Mouse (Mus musculus): ENCODE results near the gene Ugt1a6b. TPM values are rescaled to one million over a fixed set of nuclear protein-coding genes. Genes with fewer than 3 reads are reported as not detected.
A peak's percentile ranks its signal among the peaks of the same experiment; 100 is the strongest.
"Not testable (repeated sequence)": the region's sequence is repeated elsewhere in the genome, so short reads cannot be mapped to it uniquely, and the experiment has no call there.

The Ugt1a6b gene
- total and polyA plus RNA-seq, 2 experiments from 2014 or later, result 2.0 to 2.9 TPM

DNA sequence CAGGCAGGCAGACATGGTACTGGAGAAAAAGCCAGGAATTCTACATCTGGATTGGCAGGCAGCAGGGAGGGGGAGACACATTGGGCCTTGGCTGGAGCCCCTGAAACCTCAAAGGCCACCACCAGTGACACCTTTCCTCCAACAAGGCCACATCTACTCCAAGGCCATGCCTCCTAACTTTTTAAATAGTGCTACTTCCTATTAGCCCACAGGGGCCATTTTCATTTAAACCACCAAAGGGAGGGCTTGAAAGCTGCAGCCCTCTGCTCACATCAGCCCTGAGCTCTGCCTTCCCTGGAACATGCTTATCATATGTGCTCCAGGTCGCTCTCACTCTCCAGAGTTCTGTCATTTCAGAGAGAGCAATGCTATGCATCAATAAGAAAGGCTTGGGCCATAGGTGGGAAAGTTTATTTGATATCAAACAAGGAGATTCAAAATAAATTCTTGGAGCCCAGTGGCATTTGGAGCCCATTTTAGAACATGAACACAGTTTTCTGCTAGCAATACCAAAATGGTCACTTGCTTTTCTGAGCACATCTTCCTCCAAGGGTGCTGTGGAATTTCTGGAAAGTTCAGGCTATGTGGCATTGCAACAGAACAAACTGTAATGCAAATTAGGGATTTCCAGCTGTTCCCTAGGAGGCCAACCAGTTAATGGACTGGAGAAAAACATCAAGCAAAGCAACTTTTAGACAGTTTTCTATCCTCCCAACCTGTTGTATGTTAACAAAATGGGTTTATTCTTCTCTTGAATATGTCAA lies 1.8 kb downstream of the Ugt1a6b start:
- no peak for ATAC-seq
- H3K27me3 ChIP-seq (ENCODE audit: insufficient read depth, low read length), result no peaks in the 10 kb centered on the region
- no peak overlapping the region for H3K9ac ChIP-seq
- 82% methylated on average over 1 of the region's 1 CpGs for WGBS
- no peak for TF ChIP-seq CTCF (IDR thresholded peaks at IDR 0.05; ENCODE audit: low read depth)
- no peak overlapping the region for H3K4me2 ChIP-seq (ENCODE audit: low read depth)
- H3K9me3 ChIP-seq (ENCODE audit: low read length), result no peaks in the 10 kb centered on the region
- H3K27ac ChIP-seq (ENCODE audit: low read depth, low read length), result no peak overlapping the region
- no peak overlapping the region for H3K4me3 ChIP-seq (ENCODE audit: low read depth, low read length)
- no peaks in the 10 kb centered on the region for H3K4me1 ChIP-seq (ENCODE audit: insufficient read depth)
- no peak for DNase-seq
- H3K36me3 ChIP-seq (ENCODE audit: insufficient read depth), result no peaks in the 10 kb centered on the region

DNA sequence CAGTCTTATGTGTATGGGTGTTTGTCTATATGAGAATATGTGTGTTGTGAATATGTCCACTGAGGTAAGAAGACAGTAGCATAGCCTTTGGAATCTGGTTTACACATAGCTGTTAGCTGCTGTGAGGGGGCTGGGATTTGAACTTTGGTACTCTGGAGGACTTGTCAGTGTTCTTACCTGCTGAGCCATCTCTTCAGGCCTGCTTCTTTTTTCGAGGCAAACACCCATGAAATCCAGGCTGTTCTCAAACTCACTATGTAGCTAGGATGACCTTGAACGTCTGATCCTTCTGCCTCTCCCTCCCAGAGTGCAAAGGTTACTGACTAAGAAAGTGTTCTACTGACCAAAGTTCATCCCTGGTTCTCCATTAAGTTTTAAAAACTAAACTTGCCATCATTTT lies 2.6 kb downstream of the Ugt1a6b start:
- no peaks in the 10 kb centered on the region for H3K4me1 ChIP-seq (ENCODE audit: insufficient read depth)
- no peaks in the 10 kb centered on the region for H3K27me3 ChIP-seq (ENCODE audit: insufficient read depth, low read length)
- DNase-seq (no peak), ATAC-seq (no peak)
- no peak overlapping the region for H3K9ac ChIP-seq
- H3K4me3 ChIP-seq (ENCODE audit: low read depth, low read length), result no peak overlapping the region
- no peak overlapping the region for H3K4me2 ChIP-seq (ENCODE audit: low read depth)
- no peak for TF ChIP-seq CTCF (IDR thresholded peaks at IDR 0.05; ENCODE audit: low read depth)
- no peak overlapping the region for H3K27ac ChIP-seq (ENCODE audit: low read depth, low read length)
- no peaks in the 10 kb centered on the region for H3K9me3 ChIP-seq (ENCODE audit: low read length)
- WGBS, result 65% methylated on average over 2 of the region's 2 CpGs
- no peaks in the 10 kb centered on the region for H3K36me3 ChIP-seq (ENCODE audit: insufficient read depth)

DNA sequence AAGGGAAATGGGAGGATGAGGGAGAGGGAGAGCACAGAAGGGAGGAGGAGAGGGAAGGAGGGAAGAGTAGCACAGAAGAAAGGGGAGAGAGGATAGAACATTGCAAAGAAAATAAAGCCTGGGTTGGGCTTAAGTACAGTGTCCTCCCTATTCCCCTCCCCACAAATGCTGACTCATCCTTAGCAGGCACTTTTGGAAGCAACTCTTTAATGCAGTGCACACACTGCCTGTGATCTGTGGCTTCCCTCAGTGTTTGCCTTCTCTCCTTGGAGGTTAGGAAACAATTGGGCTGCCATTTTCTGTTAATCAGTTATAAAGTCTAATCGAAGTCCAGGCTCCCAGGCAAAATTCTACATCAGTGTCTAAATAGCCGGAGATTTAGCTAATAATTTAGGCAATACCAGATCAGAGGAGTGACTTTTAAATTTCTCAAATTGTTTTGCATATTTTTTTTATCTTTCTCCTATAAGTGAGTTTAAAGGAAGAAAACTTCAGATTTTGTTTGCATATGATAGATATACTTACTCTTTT lies 6.0 kb downstream of the Ugt1a6b start:
- not testable (repeated sequence) for ATAC-seq; H3K36me3 ChIP-seq (ENCODE audit: insufficient read depth); H3K4me3 ChIP-seq (ENCODE audit: low read depth, low read length); H3K27ac ChIP-seq (ENCODE audit: low read depth, low read length); H3K4me2 ChIP-seq (ENCODE audit: low read depth); H3K9ac ChIP-seq; H3K4me1 ChIP-seq (ENCODE audit: insufficient read depth); H3K27me3 ChIP-seq (ENCODE audit: insufficient read depth, low read length); DNase-seq; H3K9me3 ChIP-seq (ENCODE audit: low read length)
- WGBS, result 79% methylated on average over 2 of the region's 2 CpGs

DNA sequence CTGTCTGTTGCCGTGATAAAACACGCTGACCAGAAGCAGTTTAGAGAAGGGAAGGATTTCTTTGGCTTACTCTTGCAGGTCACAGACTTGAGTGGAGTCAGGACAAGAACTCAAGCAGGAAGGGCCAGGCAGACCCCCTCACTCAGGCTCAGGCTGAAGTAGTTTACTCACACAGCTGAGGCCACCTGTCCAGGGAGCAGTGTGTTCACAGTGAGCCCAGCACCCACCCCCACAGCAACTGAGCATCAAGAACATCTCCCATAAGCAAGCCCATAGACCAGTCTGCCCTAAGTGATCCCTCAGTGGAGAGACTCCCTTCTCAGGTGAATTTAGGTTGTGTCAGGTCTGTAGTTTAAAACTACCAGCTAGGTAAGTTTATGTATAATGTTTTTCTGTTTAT lies 6.6 kb downstream of the Ugt1a6b start:
- H3K4me1 ChIP-seq (ENCODE audit: insufficient read depth); H3K9ac ChIP-seq; H3K4me2 ChIP-seq (ENCODE audit: low read depth); H3K9me3 ChIP-seq (ENCODE audit: low read length); DNase-seq; ATAC-seq; H3K27me3 ChIP-seq (ENCODE audit: insufficient read depth, low read length); H3K36me3 ChIP-seq (ENCODE audit: insufficient read depth); H3K4me3 ChIP-seq (ENCODE audit: low read depth, low read length); H3K27ac ChIP-seq (ENCODE audit: low read depth, low read length): not testable (repeated sequence)
- 88% methylated on average over 2 of the region's 2 CpGs for WGBS

DNA sequence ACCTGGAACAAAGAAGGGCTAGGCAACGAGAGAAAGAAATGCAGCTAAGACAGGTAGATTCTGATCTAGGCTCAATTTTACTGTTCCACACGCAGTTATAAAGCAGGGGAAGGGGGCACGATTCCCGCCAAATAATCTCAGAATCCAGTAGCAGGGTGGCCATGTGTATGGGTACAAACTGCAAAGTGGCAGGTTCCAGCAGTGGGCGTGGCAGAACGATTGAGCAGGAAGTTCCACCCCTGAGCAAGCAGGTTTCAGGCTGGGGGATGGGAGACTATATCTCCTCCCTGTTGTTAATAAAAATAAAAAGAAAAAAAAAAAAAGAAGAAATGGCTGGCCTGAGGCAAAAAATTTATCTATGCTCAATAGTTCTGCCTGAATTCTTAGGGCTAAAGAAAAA lies 9.7 kb downstream of the Ugt1a6b start:
- not testable (repeated sequence) for H3K4me2 ChIP-seq (ENCODE audit: low read depth); H3K4me3 ChIP-seq (ENCODE audit: low read depth, low read length); H3K9ac ChIP-seq; H3K36me3 ChIP-seq (ENCODE audit: insufficient read depth); H3K27me3 ChIP-seq (ENCODE audit: insufficient read depth, low read length); DNase-seq; ATAC-seq; H3K27ac ChIP-seq (ENCODE audit: low read depth, low read length); H3K4me1 ChIP-seq (ENCODE audit: insufficient read depth); H3K9me3 ChIP-seq (ENCODE audit: low read length)
- WGBS, result 97% methylated on average over 6 of the region's 6 CpGs

DNA sequence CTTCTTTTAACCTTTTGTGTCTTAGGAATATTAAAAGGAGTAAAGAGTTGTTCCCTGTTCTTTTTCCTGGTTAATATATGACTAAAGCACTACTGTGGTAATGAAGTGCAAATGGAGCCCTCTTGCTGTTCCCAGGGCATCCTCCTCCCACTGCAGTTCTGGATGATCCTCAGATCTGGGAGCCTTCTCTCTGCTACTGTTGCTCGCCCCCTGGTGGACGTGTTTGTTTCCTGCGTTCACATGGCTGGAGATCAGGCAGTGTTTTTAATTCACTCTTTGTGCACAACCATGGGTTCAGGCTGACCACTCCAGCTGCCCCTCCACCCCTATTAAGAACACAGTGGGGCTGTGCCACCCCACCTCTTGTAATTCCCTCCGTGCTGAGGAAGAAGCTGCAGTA lies 17.5 kb downstream of the Ugt1a6b start:
- peak; percentile 14; the same call in 1 of the 2 replicates for TF ChIP-seq CTCF (IDR thresholded peaks at IDR 0.05; ENCODE audit: low read depth)
- not testable (repeated sequence) for H3K4me3 ChIP-seq (ENCODE audit: low read depth, low read length); H3K9me3 ChIP-seq (ENCODE audit: low read length); DNase-seq; H3K36me3 ChIP-seq (ENCODE audit: insufficient read depth); H3K4me1 ChIP-seq (ENCODE audit: insufficient read depth); H3K4me2 ChIP-seq (ENCODE audit: low read depth); H3K27ac ChIP-seq (ENCODE audit: low read depth, low read length); H3K27me3 ChIP-seq (ENCODE audit: insufficient read depth, low read length); H3K9ac ChIP-seq; ATAC-seq
- 20% methylated on average over 4 of the region's 4 CpGs for WGBS

DNA sequence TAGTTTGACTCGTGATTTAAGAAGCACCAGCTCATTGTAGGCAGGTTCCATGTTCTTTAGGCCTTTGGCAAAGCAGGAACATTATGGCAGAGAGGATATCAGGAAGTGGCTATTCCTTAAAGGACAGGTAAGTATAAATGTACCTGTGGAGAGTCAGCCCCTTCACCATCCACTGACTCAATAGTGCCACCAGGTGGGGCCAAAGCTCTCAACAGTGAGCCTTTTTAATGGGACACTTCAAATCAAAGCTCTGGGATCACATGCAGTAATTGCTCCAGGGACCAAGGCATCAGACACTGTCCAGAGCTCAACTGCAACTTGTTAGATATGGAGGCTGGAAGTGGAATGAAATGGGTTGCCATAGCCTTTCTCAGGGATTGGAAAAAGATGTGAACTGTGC lies 18.5 kb downstream of the Ugt1a6b start:
- peak; percentile 23; the same call in 1 of the 2 replicates for TF ChIP-seq CTCF (IDR thresholded peaks at IDR 0.05; ENCODE audit: low read depth)
- no CpG with 5 or more reads among the region's 1 CpGs for WGBS
- H3K4me2 ChIP-seq (ENCODE audit: low read depth); H3K4me3 ChIP-seq (ENCODE audit: low read depth, low read length); H3K9me3 ChIP-seq (ENCODE audit: low read length); H3K27ac ChIP-seq (ENCODE audit: low read depth, low read length); ATAC-seq; H3K9ac ChIP-seq; DNase-seq; H3K36me3 ChIP-seq (ENCODE audit: insufficient read depth); H3K4me1 ChIP-seq (ENCODE audit: insufficient read depth); H3K27me3 ChIP-seq (ENCODE audit: insufficient read depth, low read length): not testable (repeated sequence)

All from forebrain, postnatal 0 days (tissue).